Mouse (Mus musculus) midbrain, embryonic 16.5 days (tissue): Measurements from ENCODE around the gene Acoxl. TPM values are rescaled to one million over a fixed set of nuclear protein-coding genes. Genes with fewer than 3 reads are reported as not detected.

Source experiments
- ATAC-seq: fragments of 200-750 bp; cut with Nextera tagmentation; 2 replicates; pipeline ENCODE4 v1.8.0; 2017; ENCODE audit warnings: moderate TSS enrichment
- H3K27ac ChIP-seq: fragments of 300-500 bp; sonication (generic); 2 replicates; pipeline ENCODE4 v1.5.1; 2014; ENCODE audit warnings: mild to moderate bottlenecking, low read length, mixed read lengths
- H3K27me3 ChIP-seq: fragments of 300-500 bp; sonication (generic); 2 replicates; pipeline ENCODE4 v1.6.1; 2014; ENCODE audit warnings: low read depth, low read length, mixed read lengths; ENCODE audit not compliant: control insufficient read depth, insufficient read depth
- H3K36me3 ChIP-seq: fragments of 300-500 bp; sonication (generic); 2 replicates; pipeline ENCODE4 v1.6.1; 2014; ENCODE audit warnings: mild to moderate bottlenecking, low read length, moderate library complexity, mixed read lengths; ENCODE audit not compliant: control insufficient read depth, insufficient read depth
- H3K4me1 ChIP-seq: fragments of 300-500 bp; sonication (generic); 2 replicates; pipeline ENCODE4 v1.6.1; 2014; ENCODE audit warnings: mild to moderate bottlenecking, low read length, mixed read lengths; ENCODE audit not compliant: control insufficient read depth, insufficient read depth
- H3K4me2 ChIP-seq: fragments of 300-500 bp; sonication (generic); 2 replicates; pipeline ENCODE4 v1.6.1; 2014; ENCODE audit warnings: mild to moderate bottlenecking, low read length, mixed read lengths
- H3K4me3 ChIP-seq: fragments of 300-500 bp; sonication (generic); 2 replicates; pipeline ENCODE4 v1.5.1; 2014; ENCODE audit warnings: low read depth, mild to moderate bottlenecking, low read length, moderate library complexity, mixed read lengths
- H3K9ac ChIP-seq: fragments of 300-500 bp; sonication (generic); 2 replicates; pipeline ENCODE4 v1.6.1; 2014; ENCODE audit warnings: low read depth, low read length, mixed read lengths
- H3K9me3 ChIP-seq: fragments of 300-500 bp; sonication (generic); replicated peaks from 2 replicates; pipeline ENCODE4 v1.6.1; 2014; ENCODE audit warnings: mild to moderate bottlenecking, low read length, mixed read lengths; ENCODE audit not compliant: control insufficient read depth, poor library complexity, severe bottlenecking
- WGBS: fragments of 180-500 bp; shearing (Covaris S2); extraction: QIAGEN DNeasy Blood & Tissue Kit; methylation state at CpG from one replicate; pipeline ENCODE4 v1.1.7; 2014; 5-methylcytosine and 5-hydroxymethylcytosine counted together
- polyA plus RNA-seq: library from polyadenylated mRNA; unstranded; fragments of >200 nt; fragmentation: Nextera tagmentation; extraction: Ambion mirVana; gene quantifications from 2 replicates; pipeline ENCODE4 v1.2.1, GENCODE M21; 2015

The Acoxl gene
- polyA plus RNA-seq, 1 experiment from 2014 or later: not detected

- H3K4me1 ChIP-seq: no peaks in the 10 kb centered on the region
- WGBS: 88% methylated on average over 7 of the region's 7 CpGs
- no peak overlapping the region for H3K27ac ChIP-seq
- no peak for ATAC-seq
- no peaks in the 10 kb centered on the region for H3K36me3 ChIP-seq
- no peaks in the 10 kb centered on the region for H3K9me3 ChIP-seq
- H3K4me3 ChIP-seq: no peak overlapping the region
- H3K9ac ChIP-seq: no peak overlapping the region
- no peaks in the 10 kb centered on the region for H3K27me3 ChIP-seq
- H3K4me2 ChIP-seq: no peak overlapping the region
Measured at GRCm38 (mm10) chr2:128067596-128067995, 228.9 kb downstream of the Acoxl start.

- Histone ChIP-seq H3K4me2 (no peak overlapping the region), H3K4me3 (no peak overlapping the region), H3K4me1 (no peaks in the 10 kb centered on the region), H3K9ac (no peak overlapping the region), H3K27me3 (no peaks in the 10 kb centered on the region), H3K36me3 (no peaks in the 10 kb centered on the region), H3K9me3 (no peaks in the 10 kb centered on the region), H3K27ac (no peak overlapping the region)
- ATAC-seq: no peak
- 80% methylated on average over 4 of the region's 4 CpGs for WGBS
Measured at GRCm38 (mm10) chr2:128068176-128068575, 229.5 kb downstream of the Acoxl start.

- no peaks in the 10 kb centered on the region for H3K27me3 ChIP-seq
- no peak overlapping the region for H3K9ac ChIP-seq
- H3K36me3 ChIP-seq: no peaks in the 10 kb centered on the region
- H3K27ac ChIP-seq: no peak overlapping the region
- no peaks in the 10 kb centered on the region for H3K4me1 ChIP-seq
- H3K4me2 ChIP-seq: no peak overlapping the region
- no peak for ATAC-seq
- H3K4me3 ChIP-seq: no peak overlapping the region
- 63% methylated on average over 2 of the region's 2 CpGs for WGBS
- no peaks in the 10 kb centered on the region for H3K9me3 ChIP-seq
Measured at GRCm38 (mm10) chr2:128069025-128069424, 230.3 kb downstream of the Acoxl start.

DNA sequence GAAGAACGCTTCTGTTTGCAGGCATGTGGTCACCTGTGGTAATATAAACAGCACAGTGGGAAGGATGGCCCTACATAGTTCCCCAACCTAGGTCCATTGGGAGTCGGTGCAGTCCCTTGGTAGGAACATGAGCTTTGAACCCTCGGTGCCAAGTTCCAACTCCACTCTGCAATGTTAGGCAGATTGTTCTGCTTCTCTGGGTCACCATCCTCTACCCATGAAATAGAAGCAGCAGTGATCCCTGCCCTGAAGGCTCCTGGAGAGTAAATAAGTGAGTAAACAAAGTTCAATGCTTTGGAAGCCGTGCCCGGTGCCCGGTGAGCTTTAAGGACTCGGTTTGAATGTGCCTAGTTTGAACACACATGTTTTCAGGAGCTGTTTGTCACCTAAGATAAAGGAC is 233.1 kb downstream of the Acoxl start:
- no peaks in the 10 kb centered on the region for H3K36me3 ChIP-seq
- H3K27ac ChIP-seq: no peak overlapping the region
- no peaks in the 10 kb centered on the region for H3K4me1 ChIP-seq
- no peak for ATAC-seq
- no peak overlapping the region for H3K4me2 ChIP-seq
- H3K9me3 ChIP-seq: no peaks in the 10 kb centered on the region
- no peak overlapping the region for H3K4me3 ChIP-seq
- no peak overlapping the region for H3K9ac ChIP-seq
- H3K27me3 ChIP-seq: no peaks in the 10 kb centered on the region
- 85% methylated on average over 7 of the region's 7 CpGs for WGBS

GRCm38 (mm10) chr2:128072944-128073343 is 234.3 kb downstream of the Acoxl start:
- no peak overlapping the region for H3K27ac ChIP-seq
- no peak overlapping the region for H3K4me3 ChIP-seq
- no peaks in the 10 kb centered on the region for H3K9me3 ChIP-seq
- no peaks in the 10 kb centered on the region for H3K4me1 ChIP-seq
- H3K27me3 ChIP-seq: no peaks in the 10 kb centered on the region
- 79% methylated on average over 5 of the region's 5 CpGs for WGBS
- ATAC-seq: no peak
- H3K4me2 ChIP-seq: no peak overlapping the region
- H3K9ac ChIP-seq: no peak overlapping the region
- no peaks in the 10 kb centered on the region for H3K36me3 ChIP-seq

DNA sequence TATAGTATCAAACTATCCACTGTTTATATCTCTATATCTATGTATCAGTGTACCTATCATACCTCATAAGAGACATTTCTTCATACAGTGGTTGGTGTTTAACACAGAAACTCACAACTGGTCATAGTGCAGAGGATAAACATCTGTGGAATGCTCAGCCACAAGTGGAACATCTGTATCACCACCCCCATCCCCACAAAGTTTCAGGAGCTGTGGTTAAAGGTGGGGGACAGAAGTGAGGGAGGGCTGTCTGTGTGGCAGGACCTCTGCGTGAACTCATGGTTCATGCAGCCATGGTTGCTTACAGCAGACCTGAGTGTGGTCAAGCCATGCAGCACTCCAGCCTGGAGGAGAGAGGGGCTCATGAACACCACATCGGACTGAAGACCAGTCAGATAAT is 234.9 kb downstream of the Acoxl start:
- Histone ChIP-seq H3K4me3 (no peak overlapping the region), H3K27me3 (no peaks in the 10 kb centered on the region), H3K9ac (no peak overlapping the region), H3K9me3 (no peaks in the 10 kb centered on the region), H3K27ac (no peak overlapping the region), H3K4me2 (no peak overlapping the region), H3K36me3 (no peaks in the 10 kb centered on the region), H3K4me1 (peaks cover under 1% of the 10 kb centered on the region; the same call in 1 of the 2 replicates)
- 98% methylated on average over 2 of the region's 2 CpGs for WGBS
- ATAC-seq: no peak

- 86% methylated on average over 4 of the region's 4 CpGs for WGBS
- peaks cover 11% of the 10 kb centered on the region for H3K4me1 ChIP-seq
- no peak overlapping the region for H3K4me3 ChIP-seq
- H3K9ac ChIP-seq: no peak overlapping the region
- H3K27ac ChIP-seq: no peak overlapping the region
- H3K27me3 ChIP-seq: no peaks in the 10 kb centered on the region
- no peaks in the 10 kb centered on the region for H3K9me3 ChIP-seq
- no peak for ATAC-seq
- H3K4me2 ChIP-seq: no peak overlapping the region
- H3K36me3 ChIP-seq: no peaks in the 10 kb centered on the region
Measured at GRCm38 (mm10) chr2:128076936-128077335, 238.3 kb downstream of the Acoxl start.

DNA sequence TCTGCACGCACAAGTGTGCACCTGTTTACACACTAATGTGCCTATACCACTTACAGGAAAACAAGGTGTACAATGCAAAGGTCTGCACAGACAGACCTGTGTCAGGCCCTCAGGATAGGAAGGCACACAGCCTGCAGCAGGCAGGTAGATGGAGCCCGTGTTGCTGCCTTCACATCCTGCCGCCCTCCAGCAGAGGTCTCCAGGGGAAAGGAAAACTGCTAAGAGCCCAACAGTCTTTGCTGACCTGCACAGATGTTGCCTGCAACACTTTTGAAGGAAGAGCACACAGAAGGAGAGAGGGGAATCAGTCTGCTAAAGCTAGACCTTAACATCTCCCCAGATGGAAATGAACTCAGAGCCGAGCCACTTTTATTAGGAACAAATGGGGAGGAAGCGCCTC is 240.2 kb downstream of the Acoxl start:
- WGBS: 46% methylated on average over 5 of the region's 5 CpGs
- H3K4me3 ChIP-seq: no peak overlapping the region
- peak overlapping the region; percentile 53 for H3K27ac ChIP-seq
- H3K9me3 ChIP-seq: no peaks in the 10 kb centered on the region
- peak overlapping the region; percentile 39 for H3K4me2 ChIP-seq
- H3K4me1 ChIP-seq: peaks cover 11% of the 10 kb centered on the region
- no peaks in the 10 kb centered on the region for H3K27me3 ChIP-seq
- peak; percentile 75 for ATAC-seq
- no peaks in the 10 kb centered on the region for H3K36me3 ChIP-seq
- H3K9ac ChIP-seq: no peak overlapping the region

DNA sequence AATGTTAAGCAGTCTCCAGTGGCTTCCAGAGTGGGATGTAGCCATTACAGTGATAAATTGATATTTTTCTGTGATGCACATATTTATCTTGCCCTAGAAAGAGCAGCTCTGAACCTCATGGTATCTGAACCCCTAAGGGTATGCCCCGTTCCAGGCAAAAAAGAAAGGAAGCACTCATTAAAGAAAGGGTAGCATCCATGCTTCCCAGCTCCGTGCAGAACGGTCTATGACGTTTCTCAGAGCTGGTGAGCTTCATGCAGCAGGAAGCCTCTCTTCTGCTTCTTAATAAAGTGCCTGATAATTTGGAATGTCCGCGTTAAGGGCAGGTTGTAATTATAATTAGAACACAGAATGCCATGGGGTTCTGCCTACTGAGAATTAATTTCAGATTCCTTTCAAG is 240.6 kb downstream of the Acoxl start:
- peak; percentile 82 for ATAC-seq
- H3K9me3 ChIP-seq: no peaks in the 10 kb centered on the region
- H3K27ac ChIP-seq: peak overlapping the region; percentile 53
- H3K36me3 ChIP-seq: no peaks in the 10 kb centered on the region
- WGBS: 35% methylated on average over 6 of the region's 6 CpGs
- H3K27me3 ChIP-seq: no peaks in the 10 kb centered on the region
- H3K4me1 ChIP-seq: peaks cover 11% of the 10 kb centered on the region
- H3K9ac ChIP-seq: no peak overlapping the region
- H3K4me3 ChIP-seq: no peak overlapping the region
- H3K4me2 ChIP-seq: peak overlapping the region; percentile 39

- H3K4me2 ChIP-seq: no peak overlapping the region
- H3K36me3 ChIP-seq: no peaks in the 10 kb centered on the region
- no peak overlapping the region for H3K9ac ChIP-seq
- no peak overlapping the region for H3K4me3 ChIP-seq
- 50% methylated on average over 3 of the region's 3 CpGs for WGBS
- H3K27ac ChIP-seq: no peak overlapping the region
- H3K9me3 ChIP-seq: no peaks in the 10 kb centered on the region
- peaks cover 8% of the 10 kb centered on the region for H3K4me1 ChIP-seq
- ATAC-seq: no peak
- no peaks in the 10 kb centered on the region for H3K27me3 ChIP-seq
Measured at GRCm38 (mm10) chr2:128083844-128084243, 245.2 kb downstream of the Acoxl start.
